Mouse (Mus musculus) intestine, embryonic 16.5 days (tissue): ENCODE results near the gene Usf3. TPM values are rescaled to one million over a fixed set of nuclear protein-coding genes. Genes with fewer than 3 reads are reported as not detected.
A peak's percentile ranks its signal among the peaks of the same experiment; 100 is the strongest.

ENCODE experiments used
- ATAC-seq: fragments of 200-750 bp; cut with Nextera tagmentation; 2 replicates; pipeline ENCODE4 v1.8.0; 2017; ENCODE audit warnings: moderate TSS enrichment, moderate library complexity
- H3K27ac ChIP-seq: fragments of 300-500 bp; sonication (generic); 2 replicates; pipeline ENCODE4 v1.5.1; 2014; ENCODE audit warnings: mild to moderate bottlenecking, low read length
- H3K27me3 ChIP-seq: fragments of 300-500 bp; sonication (generic); replicated peaks from 2 replicates; pipeline ENCODE4 v1.6.1; 2014; ENCODE audit warnings: low read length, control low read depth, mixed read lengths; ENCODE audit not compliant: control insufficient read depth, insufficient read depth
- H3K36me3 ChIP-seq: fragments of 300-500 bp; sonication (generic); 2 replicates; pipeline ENCODE4 v1.6.1; 2014; ENCODE audit warnings: low read length, control low read depth; ENCODE audit not compliant: control insufficient read depth, insufficient read depth
- H3K4me1 ChIP-seq: fragments of 300-500 bp; sonication (generic); 2 replicates; pipeline ENCODE4 v1.6.1; 2014; ENCODE audit warnings: low read length, control low read depth, mixed read lengths; ENCODE audit not compliant: control insufficient read depth, insufficient read depth
- H3K4me2 ChIP-seq: fragments of 300-500 bp; sonication (generic); 2 replicates; pipeline ENCODE4 v1.6.1; 2014; ENCODE audit warnings: low read depth, low read length, control low read depth
- H3K4me3 ChIP-seq: fragments of 300-500 bp; sonication (generic); 2 replicates; pipeline ENCODE4 v1.5.1; 2014; ENCODE audit warnings: mild to moderate bottlenecking, low read length
- H3K9ac ChIP-seq: fragments of 300-500 bp; sonication (generic); 2 replicates; pipeline ENCODE4 v1.6.1; 2014; ENCODE audit warnings: low read depth, low read length
- H3K9me3 ChIP-seq: fragments of 300-500 bp; sonication (generic); 2 replicates; pipeline ENCODE4 v1.6.1; 2016; ENCODE audit warnings: low read length, control low read depth; ENCODE audit not compliant: control insufficient read depth
- WGBS: fragments of 180-500 bp; shearing (Covaris S2); extraction: QIAGEN DNeasy Blood & Tissue Kit; methylation state at CpG from one replicate; pipeline ENCODE4 v1.1.7; 2014; 5-methylcytosine and 5-hydroxymethylcytosine counted together
- polyA plus RNA-seq: library from polyadenylated mRNA; unstranded; fragments of >200 nt; fragmentation: Nextera tagmentation; extraction: Ambion mirVana; gene quantifications from 2 replicates; pipeline ENCODE4 v1.2.1, GENCODE M21; 2015

Gene Usf3
- polyA plus RNA-seq, 1 experiment from 2014 or later = 2.0 TPM

DNA sequence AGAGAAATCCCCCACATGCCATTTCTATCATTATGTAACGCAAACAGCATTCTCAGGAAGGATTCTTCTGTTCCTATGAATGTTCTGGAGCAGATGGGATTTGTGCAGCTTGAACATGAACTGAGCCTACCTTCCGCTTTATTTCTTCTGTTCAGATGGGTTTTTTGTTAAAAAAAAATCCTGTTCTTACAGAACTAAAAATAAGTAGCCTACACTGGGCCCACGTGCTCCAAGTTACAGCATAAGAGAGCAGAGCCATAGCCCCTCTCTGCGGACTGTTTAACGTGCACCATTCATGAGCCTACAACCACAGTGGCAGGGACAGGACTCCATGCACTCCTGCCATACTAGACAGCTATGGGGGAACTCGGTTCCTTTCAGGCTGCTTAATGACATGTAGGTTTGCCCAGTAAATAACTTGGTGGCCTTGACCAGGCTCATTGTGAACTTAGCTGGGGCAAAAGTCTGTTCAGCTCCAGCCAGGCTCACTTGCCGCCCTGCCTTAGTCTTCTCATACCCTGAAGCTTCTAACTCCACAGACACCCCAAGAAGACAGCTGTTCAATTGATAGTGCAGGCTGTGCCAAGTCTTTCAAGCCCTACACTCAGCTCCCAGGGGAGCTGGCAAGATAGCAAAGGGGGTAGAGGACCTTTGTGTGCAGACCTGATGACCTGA lies 95.6 kb downstream of the Usf3 start:
- 87% methylated on average over 7 of the region's 7 CpGs for WGBS

DNA sequence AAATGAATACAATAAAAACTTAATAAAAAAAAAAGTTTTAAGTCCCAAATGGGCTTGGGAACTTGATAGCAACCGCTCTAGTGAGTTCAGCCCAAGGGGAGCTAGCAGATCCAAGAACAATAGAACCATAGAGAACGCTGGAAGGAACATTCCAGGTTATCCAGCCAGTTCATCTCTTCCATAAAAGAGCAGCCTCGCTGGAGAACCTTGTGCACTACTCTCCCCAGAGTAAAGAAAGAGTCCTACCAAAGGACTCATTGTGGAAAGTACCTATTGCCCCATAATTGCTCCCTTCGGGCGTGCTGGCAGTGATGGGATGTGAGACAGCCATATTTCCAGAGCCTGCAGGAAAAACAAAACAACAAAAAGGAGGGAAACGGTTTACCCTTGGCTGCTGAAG lies 96.5 kb downstream of the Usf3 start:
- H3K27ac ChIP-seq = no peak overlapping the region
- H3K36me3 ChIP-seq = no peaks in the 10 kb centered on the region
- no peak overlapping the region for H3K4me3 ChIP-seq
- 81% methylated on average over 6 of the region's 6 CpGs for WGBS
- no peak overlapping the region for H3K9ac ChIP-seq
- 0 out of 2 replicates have a peak, but pooled peaks cover 2% of the 10 kb centered on the region for H3K4me1 ChIP-seq
- ATAC-seq = no peak
- H3K27me3 ChIP-seq = no peaks in the 10 kb centered on the region
- H3K4me2 ChIP-seq = no peak overlapping the region
- no peaks in the 10 kb centered on the region for H3K9me3 ChIP-seq

More for the DNA sequence above, 95.6 kb downstream of the Usf3 start:
- no peaks in the 10 kb centered on the region for H3K36me3 ChIP-seq
- ATAC-seq = no peak
- no peaks in the 10 kb centered on the region for H3K27me3 ChIP-seq
- no peaks in the 10 kb centered on the region for H3K9me3 ChIP-seq
- 0 out of 2 replicates have a peak, but pooled peaks cover 2% of the 10 kb centered on the region for H3K4me1 ChIP-seq
- H3K27ac ChIP-seq = no peak overlapping the region
- H3K4me3 ChIP-seq = no peak overlapping the region
- no peak overlapping the region for H3K9ac ChIP-seq
- no peak overlapping the region for H3K4me2 ChIP-seq

DNA sequence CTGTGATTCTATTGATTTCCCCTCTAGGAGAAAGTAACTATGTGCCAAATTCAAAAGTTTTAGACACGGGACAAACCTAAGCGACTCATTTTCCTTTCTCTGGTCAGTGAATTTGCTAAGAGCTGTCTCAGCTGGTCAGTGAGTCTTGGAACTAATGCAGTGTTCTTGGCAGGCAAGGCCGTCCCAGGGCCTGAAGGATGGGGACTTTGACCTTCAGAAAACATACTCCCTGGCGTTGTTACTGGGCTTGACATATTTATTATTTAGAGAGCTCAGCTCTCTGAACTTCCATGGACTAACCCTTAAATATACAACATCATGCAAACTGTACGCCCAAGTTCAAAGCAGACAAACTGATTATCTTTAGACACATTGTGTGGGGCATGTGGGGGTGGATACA lies 97.6 kb downstream of the Usf3 start:
- 45% methylated on average over 5 of the region's 5 CpGs for WGBS
- no peaks in the 10 kb centered on the region for H3K27me3 ChIP-seq
- ATAC-seq = peak; percentile 26; the same call in 1 of the 2 replicates
- H3K36me3 ChIP-seq = no peaks in the 10 kb centered on the region
- no peak overlapping the region for H3K27ac ChIP-seq
- H3K4me1 ChIP-seq = 0 out of 2 replicates have a peak, but pooled peaks cover 2% of the 10 kb centered on the region
- H3K9ac ChIP-seq = no peak overlapping the region
- H3K9me3 ChIP-seq = no peaks in the 10 kb centered on the region
- no peak overlapping the region for H3K4me3 ChIP-seq
- H3K4me2 ChIP-seq = no peak overlapping the region

DNA sequence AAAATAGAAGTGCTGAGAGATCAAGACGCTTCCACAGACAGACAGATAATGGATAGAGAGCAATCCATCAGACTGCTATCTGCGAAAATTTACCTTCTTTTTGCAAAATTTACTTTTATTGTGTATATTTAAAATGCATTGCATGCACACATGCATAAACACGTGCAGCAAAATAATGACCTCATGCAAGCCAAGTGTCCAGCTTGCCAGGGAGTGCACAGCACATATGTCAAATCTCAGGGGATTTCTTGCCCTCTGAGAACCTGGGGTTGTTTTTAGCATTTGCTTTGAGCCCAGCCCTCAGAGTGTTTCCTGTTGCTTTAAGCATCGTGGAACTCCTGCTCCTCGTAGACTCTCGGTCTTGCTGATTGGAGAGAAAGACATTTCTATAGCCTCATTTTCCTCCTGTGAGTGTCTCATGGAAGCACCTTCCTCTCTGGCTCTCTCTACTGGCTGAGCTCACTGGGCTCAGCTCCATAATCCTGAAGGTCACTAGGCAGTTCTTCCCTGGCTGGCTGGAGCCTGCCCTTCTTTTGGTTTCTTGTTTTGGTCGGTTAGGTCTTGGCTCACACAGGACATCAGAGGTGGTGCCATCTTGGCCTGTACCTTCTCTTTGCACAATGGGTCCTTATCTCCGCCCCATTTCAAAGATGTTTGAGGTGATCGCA lies 98.5 kb downstream of the Usf3 start:
- H3K9me3 ChIP-seq = no peaks in the 10 kb centered on the region
- H3K4me3 ChIP-seq = no peak overlapping the region
- H3K27ac ChIP-seq = no peak overlapping the region
- no peaks in the 10 kb centered on the region for H3K27me3 ChIP-seq
- no peak overlapping the region for H3K9ac ChIP-seq
- no peak overlapping the region for H3K4me2 ChIP-seq
- H3K4me1 ChIP-seq = 0 out of 2 replicates have a peak, but pooled peaks cover 2% of the 10 kb centered on the region
- WGBS = 77% methylated on average over 9 of the region's 9 CpGs
- no peak for ATAC-seq
- no peaks in the 10 kb centered on the region for H3K36me3 ChIP-seq

Other genes starting within 250 kb of the Usf3 start
- gene Qtrt2, start 246.4 kb upstream of the Usf3 start, polyA plus RNA-seq = 15.5 and 17.9 TPM in 2 replicates
- gene Zdhhc23, start 193.5 kb upstream of the Usf3 start, polyA plus RNA-seq = 1.9 and 2.1 TPM in 2 replicates
- gene Gramd1c, start 109.9 kb upstream of the Usf3 start, polyA plus RNA-seq = 7.8 and 8.8 TPM in 2 replicates
- gene Atp6v1a, start 33.5 kb upstream of the Usf3 start, polyA plus RNA-seq = 73.0 and 85.2 TPM in 2 replicates
- 76.3 and 82.6 TPM in 2 replicates for gene Naa50, start 33.4 kb upstream of the Usf3 start, polyA plus RNA-seq
- gene Sidt1, start 159.9 kb downstream of the Usf3 start, polyA plus RNA-seq = 1.2 and 1.3 TPM in 2 replicates
- gene Spice1, start 173.9 kb downstream of the Usf3 start, polyA plus RNA-seq = 16.0 and 17.5 TPM in 2 replicates
- 0.10 TPM in 1 of 2 replicates, not detected in the other for gene Cfap44, start 221.6 kb downstream of the Usf3 start, polyA plus RNA-seq